Mouse (Mus musculus) MEL (cell line): ENCODE measurements around the gene Mrpl40. TPM values are rescaled to one million over a fixed set of nuclear protein-coding genes. Genes with fewer than 3 reads are reported as not detected.

Experiments
- DNase-seq: peaks from one replicate; pipeline ENCODE4 v3.0.0; 2011; ENCODE audit warnings: low read depth, low spot score
- H3K27ac ChIP-seq: 2 replicates; pipeline ENCODE4 v1.5.1; 2012; ENCODE audit warnings: low read depth, mild to moderate bottlenecking, control low read depth, low read length, moderate library complexity; ENCODE audit not compliant: control insufficient read depth
- H3K27me3 ChIP-seq, 2 experiments: fragments of 150-350 bp in 1 of 2; sonication (generic) in 1 of 2; 2 replicates each; pipeline ENCODE4 v1.6.1; 2012; ENCODE audit warnings: low read length in 2 of 2, mild to moderate bottlenecking in 2 of 2, improper control_type of control experiment in 1 of 2, moderate library complexity in 1 of 2; ENCODE audit not compliant: insufficient read depth in 2 of 2, control insufficient read depth in 1 of 2
- H3K36me3 ChIP-seq, 2 experiments: 2 replicates each; pipeline ENCODE4 v1.6.1; 2012 to 2014; ENCODE audit warnings: low read length in 2 of 2, improper control_type of control experiment in 1 of 2, inconsistent platforms in 1 of 2, mild to moderate bottlenecking in 1 of 2; ENCODE audit not compliant: insufficient read depth in 2 of 2, control insufficient read depth in 1 of 2
- H3K4me1 ChIP-seq, 2 experiments: fragments of 150-350 bp in 1 of 2; sonication (generic) in 1 of 2; 2 replicates each; pipeline ENCODE4 v1.6.1; 2012; ENCODE audit warnings: low read length in 2 of 2, improper control_type of control experiment in 1 of 2, mild to moderate bottlenecking in 1 of 2; ENCODE audit not compliant: insufficient read depth in 2 of 2, control insufficient read depth in 1 of 2
- H3K4me3 ChIP-seq, 2 experiments: fragments of 150-350 bp in 1 of 2; sonication (generic) in 1 of 2; 2 replicates each; pipeline ENCODE4 v1.5.1; 2012; ENCODE audit warnings: low read depth in 2 of 2, low read length in 2 of 2, mild to moderate bottlenecking in 2 of 2, moderate library complexity in 2 of 2, control low read depth in 1 of 2, improper control_type of control experiment in 1 of 2; ENCODE audit not compliant: control insufficient read depth in 1 of 2, insufficient read depth in 1 of 2
- H3K79me2 ChIP-seq: 2 replicates; pipeline ENCODE4 v1.6.1; 2012; ENCODE audit warnings: mild to moderate bottlenecking, low read length, moderate library complexity; ENCODE audit not compliant: control insufficient read depth, poor library complexity, insufficient read depth
- H3K9ac ChIP-seq: 2 replicates; pipeline ENCODE4 v1.6.1; 2012; ENCODE audit warnings: low read depth, mild to moderate bottlenecking, control low read depth, low read length, moderate library complexity; ENCODE audit not compliant: control insufficient read depth, poor library complexity, severe bottlenecking
- H3K9me3 ChIP-seq: fragments of 150-350 bp; sonication (generic); replicated peaks from 2 replicates; pipeline ENCODE4 v1.6.1; 2012; ENCODE audit warnings: mild to moderate bottlenecking, low read length, improper control_type of control experiment, moderate library complexity; ENCODE audit not compliant: insufficient read depth
- CHD1 ChIP-seq: IDR thresholded peaks from 2 replicates; pipeline ENCODE4 v1.6.1; 2012; ENCODE audit warnings: low read depth, mild to moderate bottlenecking, inconsistent platforms, low read length, improper control_type of control experiment
- CTCF ChIP-seq, 3 experiments: IDR thresholded peaks in 2 of 3; conservative IDR thresholded peaks in 1 of 3; 2 replicates each; pipeline ENCODE4 v1.5.1; 2011 to 2012; ENCODE audit warnings: low read length in 3 of 3, low read depth in 2 of 3, mild to moderate bottlenecking in 2 of 3, improper control_type of control experiment in 1 of 3, inconsistent platforms in 1 of 3, mixed read lengths in 1 of 3, moderate library complexity in 1 of 3; ENCODE audit not compliant: control insufficient read depth in 1 of 3, insufficient read depth in 1 of 3, poor library complexity in 1 of 3, severe bottlenecking in 1 of 3
- EP300 ChIP-seq, 2 experiments: IDR thresholded peaks; 2 replicates each; pipeline ENCODE4 v1.6.1; 2011; ENCODE audit warnings: improper control_type of control experiment in 2 of 2, low read length in 2 of 2, low read depth in 1 of 2, mild to moderate bottlenecking in 1 of 2
- ETS1 ChIP-seq: IDR thresholded peaks from 2 replicates; pipeline ENCODE4 v1.6.1; 2012; ENCODE audit warnings: low read depth, mild to moderate bottlenecking, inconsistent platforms, low read length, improper control_type of control experiment, moderate library complexity
- KAT2A ChIP-seq: conservative IDR thresholded peaks from 2 replicates; pipeline ENCODE4 v1.6.1; 2012; ENCODE audit warnings: low read depth, low read length, improper control_type of control experiment, inconsistent platforms
- MEF2A ChIP-seq: IDR thresholded peaks from 2 replicates; pipeline ENCODE4 v1.6.1; 2014; ENCODE audit warnings: low read depth, mild to moderate bottlenecking, inconsistent platforms, low read length, improper control_type of control experiment; ENCODE audit not compliant: poor library complexity, insufficient replicate concordance, severe bottlenecking; ENCODE audit errors: extremely low read depth
- MXI1 ChIP-seq: IDR thresholded peaks from 2 replicates; pipeline ENCODE4 v1.6.1; 2011; ENCODE audit warnings: mild to moderate bottlenecking, low read depth, low read length, improper control_type of control experiment
- MYB ChIP-seq: IDR thresholded peaks from 2 replicates; pipeline ENCODE4 v1.6.1; 2011; ENCODE audit warnings: mild to moderate bottlenecking, low read depth, low read length, improper control_type of control experiment
- MYC ChIP-seq: IDR thresholded peaks from 2 replicates; pipeline ENCODE4 v1.6.1; 2011; ENCODE audit warnings: low read depth, mild to moderate bottlenecking, low read length, improper control_type of control experiment, moderate library complexity
- NELFE ChIP-seq: IDR thresholded peaks from 2 replicates; pipeline ENCODE4 v1.6.1; 2011; ENCODE audit warnings: low read depth, low read length, improper control_type of control experiment
- NRF1 ChIP-seq: IDR thresholded peaks from 2 replicates; pipeline ENCODE4 v1.6.1; 2014; ENCODE audit warnings: low read depth, mild to moderate bottlenecking, inconsistent platforms, low read length, improper control_type of control experiment, moderate library complexity; ENCODE audit not compliant: poor library complexity, insufficient read depth, severe bottlenecking
- POLR2AphosphoS5 ChIP-seq: IDR thresholded peaks from 2 replicates; pipeline ENCODE4 v1.6.1; 2012; ENCODE audit warnings: low read depth, borderline replicate concordance, mild to moderate bottlenecking, inconsistent platforms, low read length, moderate library complexity, mixed read lengths
- RCOR1 ChIP-seq: IDR thresholded peaks from 2 replicates; pipeline ENCODE4 v1.6.1; 2012; ENCODE audit warnings: low read depth, mild to moderate bottlenecking, inconsistent platforms, low read length, improper control_type of control experiment
- SMC3 ChIP-seq: IDR thresholded peaks from 2 replicates; pipeline ENCODE4 v1.6.1; 2011; ENCODE audit warnings: low read depth, low read length, improper control_type of control experiment
- UBTF ChIP-seq: IDR thresholded peaks from 2 replicates; pipeline ENCODE4 v1.6.1; 2012; ENCODE audit warnings: low read depth, mild to moderate bottlenecking, inconsistent platforms, low read length, improper control_type of control experiment, moderate library complexity, borderline replicate concordance; ENCODE audit not compliant: insufficient read depth
- USF1 ChIP-seq: IDR thresholded peaks from 2 replicates; pipeline ENCODE4 v1.6.1; 2014; ENCODE audit warnings: low read depth, mild to moderate bottlenecking, inconsistent platforms, low read length, improper control_type of control experiment, moderate library complexity
- USF2 ChIP-seq, 2 experiments: IDR thresholded peaks; 2 replicates each; pipeline ENCODE4 v1.6.1; 2011 to 2012; ENCODE audit warnings: improper control_type of control experiment in 2 of 2, low read length in 2 of 2, borderline replicate concordance in 1 of 2, inconsistent platforms in 1 of 2, low read depth in 1 of 2, mild to moderate bottlenecking in 1 of 2; ENCODE audit not compliant: insufficient read depth in 1 of 2
- ZKSCAN1 ChIP-seq: IDR thresholded peaks from 2 replicates; pipeline ENCODE4 v1.6.1; 2012; ENCODE audit warnings: low read depth, mild to moderate bottlenecking, inconsistent platforms, low read length, improper control_type of control experiment, moderate library complexity
- polyA plus RNA-seq, 2 experiments: library from polyadenylated mRNA; stranded (reverse) in 1 of 2; unstranded in 1 of 2; fragments of >175 nt in 1 of 2; fragments of >200 nt in 1 of 2; gene quantifications; 2 replicates each; pipeline versions ENCODE4 v1.2.1 to v1.2.4; 2012; ENCODE audit warnings: low replicate concordance in 2 of 2, low read depth in 1 of 2; ENCODE audit not compliant: insufficient read length in 2 of 2, insufficient read depth in 1 of 2, missing spikeins in 1 of 2
- total RNA-seq: library from RNA; depleted of rRNA; stranded (reverse); fragments of 300-350 nt; gene quantifications from 2 replicates; pipeline ENCODE4 v1.2.3, GENCODE M21; 2012

Gene Mrpl40
- total and polyA plus RNA-seq, 3 experiments: 78.7 to 84.6 TPM; not detected in 1

DNA sequence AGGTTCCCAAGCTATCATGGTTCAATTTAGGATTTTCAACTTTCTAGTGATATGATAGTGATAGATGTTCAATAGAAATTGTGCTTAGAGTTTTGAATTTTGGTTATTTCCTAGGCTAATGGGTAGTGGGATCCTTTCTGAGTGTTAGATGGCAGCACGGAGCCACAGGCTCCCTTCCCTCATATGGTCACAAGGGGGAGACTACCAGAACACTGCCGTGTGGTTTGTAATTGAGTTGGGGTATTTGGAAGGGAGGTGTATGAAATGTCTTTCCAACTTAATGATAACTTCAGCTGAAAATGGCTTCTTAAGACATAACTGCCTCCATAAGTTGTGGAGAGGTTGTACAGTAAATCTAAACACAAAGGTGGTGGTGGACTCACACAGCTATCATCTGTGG lies 43.2 kb downstream of the Mrpl40 start:
- no peaks in the 10 kb centered on the region for H3K27me3 ChIP-seq
- peaks cover 6% of the 10 kb centered on the region for H3K79me2 ChIP-seq
- H3K36me3 ChIP-seq: peaks cover 9 to 20% of the 10 kb centered on the region in 2 experiments
- no peak for DNase-seq
- H3K9me3 ChIP-seq: no peaks in the 10 kb centered on the region
- no peak overlapping the region for H3K4me3 ChIP-seq
- TF ChIP-seq MYB (no peak), CTCF (IDR thresholded peaks at IDR 0.05 in 2 of 3, conservative IDR thresholded peaks at IDR 0.05 in 1 of 3; ENCODE audit: control insufficient read depth in 1 of 3, insufficient read depth in 1 of 3, low read depth in 2 of 3, low read length in 3 of 3, poor library complexity in 1 of 3, severe bottlenecking in 1 of 3) (peak in 1 of 3 experiments; percentile 20; a peak in 1 of 6 replicates), ZKSCAN1 (no peak)
- H3K9ac ChIP-seq: no peak overlapping the region
- H3K4me1 ChIP-seq: peaks cover 4% of the 10 kb centered on the region in 2 experiments; a peak in 2 of 4 replicates
- H3K27ac ChIP-seq: no peak overlapping the region

DNA sequence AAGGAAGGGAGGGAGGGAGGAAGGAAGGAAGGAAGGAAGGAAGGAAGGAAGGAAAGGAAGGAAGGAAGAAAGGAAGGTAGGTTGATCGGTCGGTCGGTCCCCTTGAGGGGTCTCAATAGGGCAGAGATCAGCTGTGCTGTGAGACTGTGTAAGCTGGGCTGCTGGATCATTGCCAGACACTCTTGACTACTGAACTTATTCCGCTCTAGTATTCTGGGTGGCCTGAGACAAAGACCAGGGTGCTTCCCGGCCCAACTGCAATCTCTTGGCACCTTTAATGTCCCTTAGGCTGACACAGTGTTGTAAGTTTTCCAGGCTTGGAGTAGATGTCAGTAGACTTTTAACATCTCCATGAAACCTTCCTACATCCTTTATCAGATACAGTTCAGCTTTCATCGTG lies 47.6 kb downstream of the Mrpl40 start:
- peaks cover 0 to 2% of the 10 kb centered on the region in 2 experiments; a peak in 2 of 4 replicates for H3K4me1 ChIP-seq
- peaks cover 0 to 43% of the 10 kb centered on the region in 2 experiments; a peak in 3 of 4 replicates for H3K36me3 ChIP-seq
- no peak overlapping the region for H3K27ac ChIP-seq
- TF ChIP-seq EP300 (IDR thresholded peaks at IDR 0.05; ENCODE audit: low read depth in 1 of 2, low read length in 2 of 2) (no peak), NELFE (no peak), CHD1 (no peak), MXI1 (no peak), NRF1 (no peak), KAT2A (no peak), MEF2A (no peak), USF1 (no peak), ETS1 (no peak), UBTF (no peak), SMC3 (no peak), USF2 (IDR thresholded peaks at IDR 0.05; ENCODE audit: borderline replicate concordance in 1 of 2, insufficient read depth in 1 of 2, low read depth in 1 of 2, low read length in 2 of 2) (no peak), POLR2AphosphoS5 (no peak), RCOR1 (no peak), MYC (no peak)
- no peaks in the 10 kb centered on the region for H3K9me3 ChIP-seq
- no peak for DNase-seq
- no peak overlapping the region for H3K4me3 ChIP-seq
- H3K9ac ChIP-seq: no peak overlapping the region
- H3K27me3 ChIP-seq: no peaks in the 10 kb centered on the region
- H3K79me2 ChIP-seq: no peaks in the 10 kb centered on the region
